Mouse (Mus musculus) G1E (cell line): ENCODE data around the gene Cntn4.

Experiments
- CTCF ChIP-seq: IDR thresholded peaks from 2 replicates; pipeline ENCODE4 v1.5.1; 2012; ENCODE audit warnings: low read depth, low read length, inconsistent platforms, mixed read lengths
- GATA1 ChIP-seq: IDR thresholded peaks from 2 replicates; pipeline ENCODE4 v1.6.1; 2012; ENCODE audit warnings: borderline replicate concordance, low read length, inconsistent platforms, mixed read lengths
- POLR2AphosphoS5 ChIP-seq: IDR thresholded peaks from 2 replicates; pipeline ENCODE4 v1.6.1; 2012; ENCODE audit warnings: low read depth, low read length, inconsistent platforms; ENCODE audit not compliant: insufficient replicate concordance
- TAL1 ChIP-seq: conservative IDR thresholded peaks from 2 replicates; pipeline ENCODE4 v1.6.1; 2012; ENCODE audit warnings: low read depth, low read length, inconsistent platforms, mixed read lengths

- TF ChIP-seq CTCF = no peak
- no peak for TF ChIP-seq TAL1
- TF ChIP-seq GATA1 = no peak
- no peak for TF ChIP-seq POLR2AphosphoS5
These were observed 504.1 kb downstream of the Cntn4 start for GRCm38 (mm10) chr6:106181596-106181995.
